In genomic region chr1:19212691-19213090, GRCm38 (mm10) we compare ENCODE assay signal across 13 mouse cellular contexts. TPM values are rescaled to one million over a fixed set of nuclear protein-coding genes. Genes with fewer than 3 reads are reported as not detected.
DNase-seq lines count a peak whose midpoint lies in the region; ATAC-seq and TF ChIP-seq lines count a peak whose summit lies in the region.
"Had no signal": no experiment of that assay in that cellular context is flagged by ENCODE, and none has a peak within 500 bp of the region (broad histone marks: within the 10 kb centered on the region; RNA-seq: fewer than 3 reads in every experiment).

No protein-coding gene starts in this region.

- WGBS in embryonic facial prominence, embryonic 10.5 days: 1% methylated on average over 4 of the region's 4 CpGs
- 3% methylated on average over 4 of the region's 4 CpGs for WGBS in hindbrain, embryonic 16.5 days
- WGBS in midbrain, embryonic 15.5 days: 2% methylated on average over 4 of the region's 4 CpGs

- intact Hi-C loops in left cerebral cortex, adult 2 months (cut with DNase I): no loop called here

- H3K27ac ChIP-seq in embryonic facial prominence, embryonic 10.5 days (replicated peaks): peak overlapping the region; percentile 87
- no peak overlapping the region for H3K27ac ChIP-seq in hindbrain, embryonic 16.5 days (ENCODE audit: low read depth, low read length)
- peak overlapping the region; percentile 74 for H3K27ac ChIP-seq in midbrain, embryonic 15.5 days
- H3K27ac ChIP-seq in left cerebral cortex, adult 2 months: no peak overlapping the region

- peaks cover 100% of the 10 kb centered on the region for H3K27me3 ChIP-seq in embryonic facial prominence, embryonic 10.5 days (replicated peaks; ENCODE audit: low read depth, poor library complexity, severe bottlenecking)
- H3K27me3 ChIP-seq in hindbrain, embryonic 16.5 days (replicated peaks; ENCODE audit: control insufficient read depth, insufficient read depth, low read length): peaks cover 52% of the 10 kb centered on the region
- peaks cover 58% of the 10 kb centered on the region for H3K27me3 ChIP-seq in midbrain, embryonic 15.5 days (replicated peaks)

- H3K4me3 ChIP-seq in embryonic facial prominence, embryonic 10.5 days: peak overlapping the region; percentile 59
- H3K4me3 ChIP-seq in hindbrain, embryonic 16.5 days (ENCODE audit: low read length): peak overlapping the region; percentile 18
- H3K4me3 ChIP-seq in midbrain, embryonic 15.5 days: peak overlapping the region; percentile 42
- H3K4me3 ChIP-seq in left cerebral cortex, adult 2 months: no peak overlapping the region

- peaks cover 16% of the 10 kb centered on the region for H3K4me1 ChIP-seq in embryonic facial prominence, embryonic 10.5 days
- H3K4me1 ChIP-seq in hindbrain, embryonic 16.5 days (ENCODE audit: control insufficient read depth, insufficient read depth, low read depth, low read length): peaks cover 4% of the 10 kb centered on the region; the same call in 1 of the 2 replicates
- H3K4me1 ChIP-seq in midbrain, embryonic 15.5 days: no peaks in the 10 kb centered on the region

- H3K4me2 ChIP-seq in hindbrain, embryonic 16.5 days (ENCODE audit: low read length): peak overlapping the region; percentile 23
- peak overlapping the region; percentile 6; the same call in 1 of the 2 replicates for H3K4me2 ChIP-seq in midbrain, embryonic 15.5 days
- H3K4me2 ChIP-seq: lung, embryonic 14.5 days had no signal

- no peaks in the 10 kb centered on the region for H3K9me3 ChIP-seq in embryonic facial prominence, embryonic 10.5 days
- no peaks in the 10 kb centered on the region for H3K9me3 ChIP-seq in hindbrain, embryonic 16.5 days (ENCODE audit: control insufficient read depth, low read length)
- H3K9me3 ChIP-seq in midbrain, embryonic 15.5 days: no peaks in the 10 kb centered on the region

- TF ChIP-seq CTCF in left cerebral cortex, adult 2 months (IDR thresholded peaks at IDR 0.05): no peak

- no peak for ATAC-seq in hindbrain, embryonic 16.5 days
- ATAC-seq in midbrain, embryonic 15.5 days (replicated peaks): no peak

- no peak overlapping the region for H3K9ac ChIP-seq in hindbrain, embryonic 16.5 days (ENCODE audit: low read depth, low read length)
- H3K9ac ChIP-seq in midbrain, embryonic 15.5 days: peak overlapping the region; percentile 30
- H3K9ac ChIP-seq: lung, embryonic 14.5 days had no signal

- H3K36me3 ChIP-seq in embryonic facial prominence, embryonic 10.5 days (replicated peaks): no peaks in the 10 kb centered on the region
- no peaks in the 10 kb centered on the region for H3K36me3 ChIP-seq in hindbrain, embryonic 16.5 days (ENCODE audit: control insufficient read depth, insufficient read depth, low read length)
- H3K36me3 ChIP-seq in midbrain, embryonic 15.5 days (replicated peaks): no peaks in the 10 kb centered on the region

- peak; percentile 42 for DNase-seq in ES-CJ7 (ENCODE audit: low read depth, low spot score)
- DNase-seq in embryonic facial prominence, embryonic 10.5 days (ENCODE audit: low spot score): no peak
- no peak for DNase-seq in urinary bladder, postnatal 25 days (ENCODE audit: low spot score)
- no peak for DNase-seq in heart, adult 8-10 months (ENCODE audit: low spot score)
- no peak for DNase-seq in left cerebral cortex, adult 2 months (ENCODE audit: extremely low spot score in 1 of 2, low spot score in 2 of 2)
- DNase-seq: adrenal gland, postnatal 36 days; cerebellum, adult 11-12 months; kidney, postnatal 25 days; lung, embryonic 14.5 days; thymus, postnatal 36 days had no signal

RNA-seq across cellular contexts. Expression of gene Tfap2b, which starts 4.0 kb away (rescaled TPM):
- 31.5 and 38.3 TPM in 2 replicates for polyA plus RNA-seq in embryonic facial prominence, embryonic 10.5 days (2016; fragmentation: Nextera tagmentation; extraction: Ambion mirVana)
- polyA plus RNA-seq in hindbrain, embryonic 16.5 days (2015; fragmentation: Nextera tagmentation; extraction: Ambion mirVana): 40.1 and 64.0 TPM in 2 replicates
- polyA plus RNA-seq in midbrain, embryonic 15.5 days (2015; fragmentation: Nextera tagmentation; extraction: Ambion mirVana): 239 and 264 TPM in 2 replicates
- total RNA-seq in heart, adult 8-10 months (2022): under 1 TPM in 1 of 4 experiments, not detected in 3; 0.03 TPM
- 1 to 10 TPM in 1 of 2 experiments, under 1 TPM in 1; 0.79 to 1.1 TPM for total RNA-seq in left cerebral cortex, adult 2 months (2021)
- polyA plus RNA-seq: heart, postnatal 0 days had no signal

Comparison
In these comparisons a context has a peak if more than half of its experiments do, and no peak if none do; other contexts are left out.
1. H3K27ac ChIP-seq: peak in embryonic facial prominence, embryonic 10.5 days (single experiment) and midbrain, embryonic 15.5 days (single experiment); none in hindbrain, embryonic 16.5 days (single experiment) and left cerebral cortex, adult 2 months (single experiment).